Mouse (Mus musculus) v-Abl transformed pro-B cells (cell line): ENCODE measurements around the gene C87977.
"Not testable (repeated sequence)": the region's sequence is repeated elsewhere in the genome, so short reads cannot be mapped to it uniquely, and the experiment has no call there.

ENCODE experiments used
- in situ Hi-C, 2 experiments: fragments of 400-800 bp; cut with MboI; formaldehyde crosslinking; loops; one replicate each; pipeline ENCODE4 v1.15.1; 2025; ENCODE audit not compliant: unreplicated experiment in 2 of 2

Gene C87977

DNA sequence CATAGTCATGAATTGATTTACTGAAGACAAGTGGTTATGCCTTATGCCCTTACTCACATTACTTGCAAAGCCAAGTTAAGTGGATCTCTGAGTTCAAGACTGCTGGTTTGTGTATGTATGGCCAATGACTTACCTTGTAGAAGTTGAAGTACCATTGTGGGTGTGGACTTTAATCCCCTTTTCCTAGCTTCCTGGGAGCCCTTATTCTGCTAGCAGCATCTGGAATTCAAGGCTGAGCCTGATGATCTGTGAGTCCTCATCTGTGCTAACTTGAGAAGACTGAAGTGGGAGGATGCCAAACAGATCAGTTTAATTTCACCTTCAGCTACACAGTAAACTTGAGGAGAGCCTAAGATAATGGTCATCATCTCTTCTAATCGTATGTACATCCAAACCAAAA lies at the start of gene C87977:
TSS of gene C87977 (minus strand) at position 101 of the 400 bp plus-strand sequence.
- in situ Hi-C loops = not testable (repeated sequence)

DNA sequence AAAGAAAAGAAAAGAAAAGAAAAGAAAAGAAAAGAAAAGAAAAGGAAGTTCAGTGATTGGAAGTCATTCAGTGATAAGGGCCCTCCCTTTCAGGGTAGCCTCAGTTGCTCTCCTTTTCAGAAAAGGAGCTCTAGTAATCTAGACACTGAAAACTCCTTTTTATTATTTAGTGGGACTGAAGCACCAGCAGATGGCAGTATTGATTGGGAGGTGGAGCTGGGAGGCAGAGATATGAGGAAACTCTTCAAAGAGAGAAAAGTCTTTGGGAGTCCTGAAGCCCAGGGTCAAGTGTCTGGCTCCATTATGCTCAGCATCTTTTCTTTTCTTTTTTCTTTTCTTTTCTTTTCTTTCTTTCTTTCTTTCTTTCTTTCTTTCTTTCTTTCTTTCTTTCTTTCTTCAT lies 41.6 kb upstream of the C87977 start:
- in situ Hi-C loops = loop anchor here in 1 of 2 experiments (25.0 kb wide), 1 partner anchor 1033 kb away; no protein-coding TSS in a partner anchor

DNA sequence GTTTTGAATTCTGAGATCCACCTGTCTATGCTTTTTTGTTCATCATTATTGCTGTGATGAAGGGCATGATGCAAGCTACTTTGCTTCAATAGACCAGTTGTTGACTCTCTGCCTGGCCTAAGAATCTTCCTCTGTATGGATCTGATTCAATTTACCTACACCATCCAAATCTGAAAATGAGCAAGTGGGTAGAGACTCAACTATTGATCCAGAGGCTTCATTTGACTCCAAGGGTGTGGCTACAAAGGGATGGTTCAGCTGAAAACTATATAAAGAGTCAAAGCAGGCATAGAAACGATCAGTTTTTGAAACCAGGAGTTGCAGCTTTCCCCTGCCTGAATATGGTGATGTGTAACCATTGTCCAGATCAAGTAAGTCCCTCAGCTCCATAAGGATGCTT lies 22.7 kb downstream of the C87977 start, which contains the start of gene Oog2:
TSS of gene Oog2 (plus strand) at position 301 of the 400 bp plus-strand sequence.
- in situ Hi-C loops = no loop called here

DNA sequence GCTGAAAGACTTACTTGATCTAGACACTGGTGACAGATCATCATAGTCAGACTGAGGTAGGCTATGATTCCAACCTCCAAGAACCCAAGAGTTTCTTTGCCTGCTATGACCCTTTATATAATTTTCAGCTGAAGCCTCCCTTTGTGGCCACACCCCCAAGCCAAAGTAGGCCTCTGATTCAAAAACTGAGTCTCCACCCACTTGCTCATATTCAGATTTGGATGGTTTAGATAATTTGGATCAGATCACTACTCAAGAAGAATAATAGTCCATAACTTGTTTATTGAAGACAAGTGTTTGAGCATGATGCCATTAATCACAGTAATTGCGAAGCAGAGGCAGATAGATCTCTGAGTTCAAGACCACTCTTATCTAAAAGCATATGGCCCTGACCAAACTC lies 50.6 kb downstream of the C87977 start, which contains the start of gene Oog3:
TSS of gene Oog3 (minus strand) at position 101 of the 400 bp plus-strand sequence.
- in situ Hi-C loops = no loop called here
